Mouse (Mus musculus) kidney, adult 2 months (tissue): Measurements from ENCODE around the gene Ankrd39.

Source experiments
- CTCF ChIP-seq: fragments of 200-500 bp; conservative IDR thresholded peaks from 2 replicates; pipeline ENCODE4 v1.5.1; 2011; ENCODE audit warnings: low read depth, mild to moderate bottlenecking, control low read depth, low read length, moderate library complexity, mixed read lengths; ENCODE audit not compliant: insufficient read depth, insufficient read length
- POLR2A ChIP-seq: fragments of 200-500 bp; IDR thresholded peaks from one replicate; pipeline ENCODE4 v1.6.1; 2011; ENCODE audit warnings: low read depth, low read length, control low read depth

- TF ChIP-seq POLR2A = no peak
- no peak for TF ChIP-seq CTCF
Observed at GRCm38 (mm10) chr1:36522210-36522609, 25.0 kb downstream of the Ankrd39 start.
